ENCODE assay signal across 12 mouse cellular contexts in the genomic region with DNA sequence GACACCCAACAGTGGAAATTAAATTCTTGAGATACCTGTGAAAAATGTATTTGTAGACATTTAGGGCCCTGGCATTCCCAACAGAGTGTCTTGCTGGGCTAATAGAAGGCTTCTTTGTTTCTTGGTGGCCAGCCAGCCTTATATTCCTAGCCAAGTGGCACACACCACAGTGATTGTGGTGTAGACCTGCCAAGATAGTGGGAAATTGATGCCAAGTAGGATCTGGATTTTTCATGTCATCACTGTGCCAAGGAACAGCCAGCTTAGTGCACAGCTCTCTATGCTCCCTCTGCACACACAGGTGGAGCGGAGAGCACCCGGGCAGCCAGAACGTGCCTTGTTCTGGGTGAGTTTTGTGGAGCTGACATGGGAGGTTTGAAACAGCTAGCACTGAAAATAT. TPM values are rescaled to one million over a fixed set of nuclear protein-coding genes. Genes with fewer than 3 reads are reported as not detected.
DNase-seq lines count a peak whose midpoint lies in the region; ATAC-seq and TF ChIP-seq lines count a peak whose summit lies in the region.
"Had no signal": no experiment of that assay in that cellular context is flagged by ENCODE, and none has a peak within 500 bp of the region (broad histone marks: within the 10 kb centered on the region; RNA-seq: fewer than 3 reads in every experiment).

No protein-coding gene starts in this region.

- TF ChIP-seq CTCF in liver, postnatal 0 days (IDR thresholded peaks at IDR 0.05; ENCODE audit: low read depth): no peak
- TF ChIP-seq CTCF in lung, adult 2 months (IDR thresholded peaks at IDR 0.05; ENCODE audit: insufficient read depth, low read length): no peak

- H3K9me3 ChIP-seq in liver, postnatal 0 days (ENCODE audit: low read length): no peaks in the 10 kb centered on the region

- no peak for ATAC-seq in liver, postnatal 0 days

- H3K4me2 ChIP-seq in liver, postnatal 0 days (ENCODE audit: low read depth, low read length): no peak overlapping the region
- H3K4me2 ChIP-seq: limb, embryonic 12.5 days had no signal

- TF ChIP-seq POLR2A in lung, adult 2 months (IDR thresholded peaks at IDR 0.05; ENCODE audit: borderline replicate concordance, extremely low read depth, low read depth, low read length): no peak

- WGBS in liver, postnatal 0 days (ENCODE audit: insufficient replicate concordance): 76% methylated on average over 3 of the region's 3 CpGs
- 80% methylated on average over 3 of the region's 3 CpGs for WGBS in lung, adult 2 months

- H3K4me3 ChIP-seq in liver, postnatal 0 days (ENCODE audit: low read depth, low read length): no peak overlapping the region
- H3K4me3 ChIP-seq in lung, adult 2 months (replicated peaks; ENCODE audit: extremely low read depth, low read depth, low read length): no peak overlapping the region
- H3K4me3 ChIP-seq: limb, embryonic 12.5 days had no signal

- H3K27ac ChIP-seq in liver, postnatal 0 days (ENCODE audit: low read depth): no peak overlapping the region
- H3K27ac ChIP-seq: kidney, postnatal 0 days; limb, embryonic 12.5 days had no signal

- H3K27me3 ChIP-seq in liver, postnatal 0 days (ENCODE audit: insufficient read depth, low read length): no peaks in the 10 kb centered on the region
- H3K27me3 ChIP-seq: limb, embryonic 12.5 days had no signal

- no peaks in the 10 kb centered on the region for H3K36me3 ChIP-seq in liver, postnatal 0 days (replicated peaks; ENCODE audit: insufficient read depth, low read length)
- H3K36me3 ChIP-seq: limb, embryonic 12.5 days had no signal

- no peak overlapping the region for H3K9ac ChIP-seq in liver, postnatal 0 days (replicated peaks)
- H3K9ac ChIP-seq: limb, embryonic 12.5 days had no signal

- no peaks in the 10 kb centered on the region for H3K4me1 ChIP-seq in liver, postnatal 0 days (ENCODE audit: insufficient read depth)
- H3K4me1 ChIP-seq in lung, adult 2 months (ENCODE audit: control insufficient read depth, insufficient read depth, low read length): no peaks in the 10 kb centered on the region

- TF ChIP-seq EP300 in liver, postnatal 0 days (IDR thresholded peaks at IDR 0.05; ENCODE audit: low read depth): no peak

- peak; percentile 53 to 63 for DNase-seq in heart, adult 18-20 months
- DNase-seq in heart, postnatal 4 days: no peak
- DNase-seq in cerebellum, adult 11 months: peak; percentile 67
- peak; percentile 74 to 85 for DNase-seq in cerebellum, postnatal 25 days
- peak; percentile 21 for DNase-seq in right cerebral cortex, adult 18-20 months
- DNase-seq in liver, postnatal 0 days: no peak
- no peak for DNase-seq in lung, adult 2 months
- DNase-seq: thymus, adult 2 months had no signal

RNA-seq across cellular contexts. Expression of a gene that starts 11.0 kb away (rescaled TPM):
- total RNA-seq in heart, adult 18-20 months (2021): 1 to 10 TPM; 3.0 to 3.2 TPM
- total RNA-seq in heart, postnatal 4 days (2021): 1 to 10 TPM; 2.3 to 3.2 TPM
- 0.21 and 0.38 TPM in 2 replicates for polyA plus RNA-seq in liver, postnatal 0 days (2015; fragmentation: Nextera tagmentation; extraction: Ambion mirVana)
- 12.8 and 17.3 TPM in 2 replicates for polyA plus RNA-seq in lung, adult 2 months (2012; rRNA removed)
- total RNA-seq: common myeloid progenitor, adult 5-6 weeks; hematopoietic stem cell, adult 5-6 weeks had no signal

RNA-seq across cellular contexts. Expression of a gene that starts 24.2 kb away (rescaled TPM):
- 10 to 100 TPM; 21.0 to 21.5 TPM for total RNA-seq in heart, adult 18-20 months (2021)
- total RNA-seq in heart, postnatal 4 days (2021): 10 to 100 TPM; 24.0 to 24.2 TPM
- 15.5 and 17.1 TPM in 2 replicates for polyA plus RNA-seq in liver, postnatal 0 days (2015; fragmentation: Nextera tagmentation; extraction: Ambion mirVana)
- 10.6 and 12.7 TPM in 2 replicates for polyA plus RNA-seq in lung, adult 2 months (2012; rRNA removed)

Comparison
In these comparisons a context has a peak if more than half of its experiments do, and no peak if none do; other contexts are left out.
1. DNase-seq: peak in heart, adult 18-20 months (2 of 2), cerebellum, adult 11 months (single experiment), cerebellum, postnatal 25 days (2 of 2) and right cerebral cortex, adult 18-20 months (single experiment); none in heart, postnatal 4 days (single experiment), liver, postnatal 0 days (single experiment) and lung, adult 2 months (single experiment).